Mouse (Mus musculus): ENCODE results near the gene Hist1h2ak. TPM values are rescaled to one million over a fixed set of nuclear protein-coding genes. Genes with fewer than 3 reads are reported as not detected.
"Not testable (repeated sequence)": the region's sequence is repeated elsewhere in the genome, so short reads cannot be mapped to it uniquely, and the experiment has no call there.

The Hist1h2ak gene
- polyA plus RNA-seq, 1 experiment: 60.2 TPM

DNA sequence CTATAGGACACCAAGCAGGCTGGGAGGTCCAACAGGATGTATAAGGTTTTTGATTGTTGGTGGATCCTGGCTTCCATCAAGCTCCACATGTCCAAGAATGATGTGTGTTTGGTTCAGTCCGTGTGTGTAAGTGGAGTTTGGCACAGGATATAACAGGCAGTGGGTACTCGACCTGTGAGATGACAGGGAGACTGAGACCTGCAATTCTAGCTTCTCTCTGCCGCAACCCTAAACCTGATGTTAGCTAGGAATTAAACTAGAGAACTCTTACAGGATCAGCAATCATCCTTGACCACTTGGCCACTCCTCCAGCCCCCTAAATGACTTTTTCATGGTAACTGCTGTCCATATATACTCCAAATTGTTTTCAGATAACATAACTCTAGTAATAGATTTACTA is 1.3 kb downstream of the Hist1h2ak start:
- H3K4me1 ChIP-seq (ENCODE audit: control insufficient read depth, insufficient read depth, insufficient read length, low read length): peaks cover 2% of the 10 kb centered on the region; the same call in 1 of the 2 replicates
- no peaks in the 10 kb centered on the region for H3K36me3 ChIP-seq (ENCODE audit: control insufficient read depth, insufficient read depth, low read length)
- WGBS: 43% methylated on average over 3 of the region's 3 CpGs
- no peak overlapping the region for H3K4me3 ChIP-seq (ENCODE audit: low read depth, low read length)
- no peak overlapping the region for H3K27ac ChIP-seq (ENCODE audit: insufficient read depth, low read depth, low read length)
- H3K27me3 ChIP-seq (ENCODE audit: control insufficient read depth, insufficient read depth, low read length): no peaks in the 10 kb centered on the region
- TF ChIP-seq POLR2A (IDR thresholded peaks at IDR 0.05; ENCODE audit: low read depth, low read length): no peak
- no peak for TF ChIP-seq CTCF (IDR thresholded peaks at IDR 0.05; ENCODE audit: extremely low read depth, insufficient read length, insufficient replicate concordance, low read depth, low read length)

DNA sequence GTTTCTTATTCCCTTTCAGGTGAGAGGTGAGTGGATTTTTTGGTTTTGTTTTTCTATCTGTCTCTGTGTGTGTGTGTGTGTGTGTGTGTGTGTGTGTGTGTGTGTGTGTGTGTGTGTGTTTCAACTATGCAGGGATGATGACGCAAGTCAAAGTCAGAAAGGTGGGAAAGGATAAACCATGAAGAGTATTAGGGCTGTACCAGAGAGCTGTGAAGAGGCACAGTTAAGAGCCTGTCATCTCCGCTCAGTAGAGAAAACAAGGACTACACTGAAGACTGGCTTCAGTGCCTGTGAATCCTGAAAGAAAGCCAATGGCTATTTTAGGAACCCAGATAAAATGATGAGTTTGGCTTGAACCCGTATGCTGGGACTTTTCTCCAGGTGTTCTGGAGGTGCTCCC is 1.8 kb downstream of the Hist1h2ak start:
- WGBS: 74% methylated on average over 3 of the region's 3 CpGs
- H3K27ac ChIP-seq (ENCODE audit: insufficient read depth, low read depth, low read length): no peak overlapping the region
- peaks cover 3% of the 10 kb centered on the region; the same call in 1 of the 2 replicates for H3K4me1 ChIP-seq (ENCODE audit: control insufficient read depth, insufficient read depth, insufficient read length, low read length)
- H3K27me3 ChIP-seq (ENCODE audit: control insufficient read depth, insufficient read depth, low read length): no peaks in the 10 kb centered on the region
- no peaks in the 10 kb centered on the region for H3K36me3 ChIP-seq (ENCODE audit: control insufficient read depth, insufficient read depth, low read length)
- TF ChIP-seq CTCF (IDR thresholded peaks at IDR 0.05; ENCODE audit: extremely low read depth, insufficient read length, insufficient replicate concordance, low read depth, low read length): no peak
- H3K4me3 ChIP-seq (ENCODE audit: low read depth, low read length): no peak overlapping the region

DNA sequence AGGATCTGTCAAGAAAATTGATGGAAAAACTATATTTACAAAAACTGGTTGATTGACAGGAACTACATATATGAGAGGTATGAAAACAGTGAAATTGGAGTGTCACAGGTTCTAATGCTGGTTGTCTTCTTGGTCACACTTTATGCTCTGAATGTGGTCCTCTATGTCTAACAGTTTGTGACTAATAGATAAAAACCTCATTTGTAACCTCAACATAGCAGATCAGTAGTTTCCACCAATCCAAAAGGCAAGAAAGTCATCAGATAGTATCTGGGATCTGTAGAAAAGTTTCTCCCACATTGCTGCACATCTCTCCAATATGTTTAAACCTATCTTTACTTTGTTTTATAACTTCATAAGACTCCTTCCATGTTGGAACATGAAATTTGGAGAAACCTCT is 2.2 kb downstream of the Hist1h2ak start:
- Histone ChIP-seq H3K36me3 (ENCODE audit: control insufficient read depth, insufficient read depth, low read length) (no peaks in the 10 kb centered on the region; the same call in 1 of the 2 replicates), H3K27ac (ENCODE audit: insufficient read depth, low read depth, low read length) (no peak overlapping the region), H3K4me1 (ENCODE audit: control insufficient read depth, insufficient read depth, insufficient read length, low read length) (peaks cover 3% of the 10 kb centered on the region; the same call in 1 of the 2 replicates), H3K27me3 (ENCODE audit: control insufficient read depth, insufficient read depth, low read length) (no peaks in the 10 kb centered on the region), H3K4me3 (ENCODE audit: low read depth, low read length) (no peak overlapping the region)
- TF ChIP-seq POLR2A (IDR thresholded peaks at IDR 0.05; ENCODE audit: low read depth, low read length): no peak
- TF ChIP-seq CTCF (IDR thresholded peaks at IDR 0.05; ENCODE audit: extremely low read depth, insufficient read length, insufficient replicate concordance, low read depth, low read length): no peak

DNA sequence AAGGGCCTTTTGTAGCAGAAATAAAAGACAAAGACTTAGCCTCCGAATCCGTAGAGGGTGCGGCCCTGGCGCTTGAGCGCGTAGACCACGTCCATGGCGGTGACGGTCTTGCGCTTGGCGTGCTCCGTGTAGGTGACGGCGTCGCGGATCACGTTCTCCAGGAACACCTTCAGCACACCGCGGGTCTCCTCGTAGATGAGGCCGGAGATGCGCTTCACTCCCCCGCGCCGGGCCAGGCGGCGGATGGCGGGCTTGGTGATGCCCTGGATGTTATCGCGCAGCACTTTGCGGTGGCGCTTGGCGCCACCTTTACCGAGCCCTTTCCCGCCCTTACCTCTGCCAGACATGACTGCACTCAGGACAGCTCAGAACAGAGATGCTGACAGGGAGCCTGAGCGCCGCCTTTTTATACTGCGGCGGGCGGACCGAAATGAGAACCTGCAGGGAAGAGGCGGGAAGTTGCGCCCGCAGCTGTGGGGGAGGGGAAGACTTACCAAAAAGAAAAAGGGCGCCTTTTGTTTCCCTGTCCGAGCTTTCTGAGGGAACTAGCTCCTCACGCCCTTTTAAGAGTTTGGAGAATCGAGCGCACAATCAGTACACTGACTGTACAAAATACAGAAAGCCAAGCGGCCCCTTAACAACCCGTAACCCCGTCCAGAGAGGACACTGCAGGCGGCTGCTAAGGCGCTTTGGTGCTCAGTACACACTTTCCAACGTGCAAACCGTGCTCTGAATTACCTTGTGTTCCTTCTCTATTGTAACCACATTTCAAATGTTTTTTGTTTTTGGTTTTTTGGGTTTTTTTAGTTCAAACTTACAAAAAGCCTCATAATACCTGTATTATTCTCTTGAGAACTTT is 3.2 kb downstream of the Hist1h2ak start, which contains the start of gene Hist1h4k:
Gene Hist1h4k (minus strand): TSS at position 347 of the 859 bp plus-strand sequence.
- H3K4me3 ChIP-seq (ENCODE audit: low read depth, low read length): peak within 1 kb of the TSS; percentile 66
- peak; percentile 89 for TF ChIP-seq POLR2A (IDR thresholded peaks at IDR 0.05; ENCODE audit: low read depth, low read length)
- H3K27me3 ChIP-seq (ENCODE audit: control insufficient read depth, insufficient read depth, low read length); H3K4me1 ChIP-seq (ENCODE audit: control insufficient read depth, insufficient read depth, insufficient read length, low read length); H3K36me3 ChIP-seq (ENCODE audit: control insufficient read depth, insufficient read depth, low read length): not testable (repeated sequence)
- WGBS: under 1% methylated on average over 54 of the region's 56 CpGs
- H3K27ac ChIP-seq (ENCODE audit: insufficient read depth, low read depth, low read length): peak within 1 kb of the TSS; percentile 71

DNA sequence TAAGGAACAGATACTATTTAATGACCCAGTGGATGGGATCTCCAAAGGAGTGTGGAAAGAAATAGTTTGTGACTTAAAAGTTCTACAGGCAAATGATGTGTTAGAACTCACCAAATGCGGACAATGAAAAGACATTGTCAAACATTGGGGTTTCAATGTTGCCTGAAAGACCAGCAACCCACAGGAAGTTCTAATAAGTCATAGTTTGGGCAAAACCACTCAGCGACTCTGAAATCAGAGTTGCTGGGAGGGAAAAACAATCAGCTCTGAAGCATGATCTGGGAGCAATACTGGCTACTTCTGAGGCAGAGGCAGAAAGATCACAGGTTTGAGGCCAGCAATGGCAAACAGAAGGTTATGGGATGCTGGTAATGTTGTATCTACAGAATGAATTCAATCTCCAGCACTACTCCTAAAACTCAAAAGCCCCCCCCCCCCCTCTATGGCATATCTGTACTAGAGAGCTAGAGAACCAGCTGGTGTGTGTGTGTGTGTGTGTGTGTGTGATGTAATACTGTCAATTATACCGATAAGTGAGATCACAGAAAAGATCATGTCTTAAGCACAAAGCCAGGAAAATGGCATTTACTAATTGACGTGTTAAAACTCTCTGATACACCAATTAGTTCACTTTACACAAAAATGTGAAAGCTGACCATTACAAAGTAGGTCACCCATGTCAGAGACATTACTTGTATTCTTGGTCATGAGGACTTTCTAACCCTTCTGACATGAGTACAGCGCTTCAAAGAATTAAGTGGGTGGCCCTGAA is 4.1 kb downstream of the Hist1h2ak start:
- 2% methylated on average over 5 of the region's 5 CpGs for WGBS
- H3K4me1 ChIP-seq (ENCODE audit: control insufficient read depth, insufficient read depth, insufficient read length, low read length): peaks cover 3% of the 10 kb centered on the region; the same call in 1 of the 2 replicates
- no peaks in the 10 kb centered on the region; the same call in 1 of the 2 replicates for H3K36me3 ChIP-seq (ENCODE audit: control insufficient read depth, insufficient read depth, low read length)
- TF ChIP-seq POLR2A (IDR thresholded peaks at IDR 0.05; ENCODE audit: low read depth, low read length) (no peak), CTCF (IDR thresholded peaks at IDR 0.05; ENCODE audit: extremely low read depth, insufficient read length, insufficient replicate concordance, low read depth, low read length) (no peak)
- H3K4me3 ChIP-seq (ENCODE audit: low read depth, low read length): peak overlapping the region; percentile 66
- no peaks in the 10 kb centered on the region for H3K27me3 ChIP-seq (ENCODE audit: control insufficient read depth, insufficient read depth, low read length)
- H3K27ac ChIP-seq (ENCODE audit: insufficient read depth, low read depth, low read length): peak overlapping the region; percentile 71

DNA sequence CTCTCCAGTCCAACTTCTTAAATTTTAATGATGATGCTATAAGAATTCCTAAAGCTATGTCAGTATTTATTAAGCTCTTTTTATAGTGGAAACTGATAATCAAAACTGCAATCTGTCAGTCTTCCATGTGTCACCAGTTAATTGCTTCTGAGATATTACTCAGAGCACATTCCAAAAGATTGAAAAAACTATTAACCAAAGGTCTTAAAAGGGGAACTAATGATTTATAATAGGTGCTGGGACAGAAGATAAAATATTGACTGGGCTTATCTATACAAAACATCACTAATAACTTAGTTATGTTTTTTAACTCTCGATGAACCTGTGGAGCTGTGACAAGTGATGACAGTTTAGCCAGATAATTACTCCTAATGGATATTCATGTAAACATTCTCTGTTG is 8.6 kb downstream of the Hist1h2ak start:
- WGBS: 29% methylated on average over 1 of the region's 1 CpGs

More for the DNA sequence above, 8.6 kb downstream of the Hist1h2ak start:
- Histone ChIP-seq H3K4me3 (ENCODE audit: low read depth, low read length) (no peak overlapping the region), H3K4me1 (ENCODE audit: control insufficient read depth, insufficient read depth, insufficient read length, low read length) (peaks cover 3% of the 10 kb centered on the region; the same call in 1 of the 2 replicates), H3K27me3 (ENCODE audit: control insufficient read depth, insufficient read depth, low read length) (no peaks in the 10 kb centered on the region), H3K27ac (ENCODE audit: insufficient read depth, low read depth, low read length) (no peak overlapping the region), H3K36me3 (ENCODE audit: control insufficient read depth, insufficient read depth, low read length) (no peaks in the 10 kb centered on the region; the same call in 1 of the 2 replicates)
- TF ChIP-seq POLR2A (IDR thresholded peaks at IDR 0.05; ENCODE audit: low read depth, low read length) (no peak), CTCF (IDR thresholded peaks at IDR 0.05; ENCODE audit: extremely low read depth, insufficient read length, insufficient replicate concordance, low read depth, low read length) (no peak)
